8 mouse cellular contexts compared by ENCODE assay signal in genomic region chr5:129020300-129020668, GRCm38 (mm10). TPM values are rescaled to one million over a fixed set of nuclear protein-coding genes. Genes with fewer than 3 reads are reported as not detected.
DNase-seq lines count a peak whose midpoint lies in the region; ATAC-seq lines count a peak whose summit lies in the region.

No protein-coding gene starts in this region.

- intact Hi-C loops in left cerebral cortex, postnatal 25 days (cut with DNase I), result no loop called here

- peaks cover 3% of the 10 kb centered on the region for H3K36me3 ChIP-seq in intestine, embryonic 16.5 days (ENCODE audit: control insufficient read depth, insufficient read depth, low read length)
- H3K36me3 ChIP-seq in neural tube, embryonic 12.5 days, result peaks cover 19% of the 10 kb centered on the region

- peak overlapping the region; percentile 92 for H3K9ac ChIP-seq in intestine, embryonic 16.5 days (ENCODE audit: low read depth, low read length)
- peak overlapping the region; percentile 91 for H3K9ac ChIP-seq in neural tube, embryonic 12.5 days

- under 1% methylated on average over 54 of the region's 56 CpGs for WGBS in intestine, embryonic 16.5 days
- under 1% methylated on average over 56 of the region's 56 CpGs for WGBS in neural tube, embryonic 12.5 days

- H3K27me3 ChIP-seq in intestine, embryonic 16.5 days (replicated peaks; ENCODE audit: control insufficient read depth, insufficient read depth, low read length), result no peaks in the 10 kb centered on the region
- no peaks in the 10 kb centered on the region for H3K27me3 ChIP-seq in neural tube, embryonic 12.5 days (replicated peaks)

- peak overlapping the region; percentile 83 for H3K4me3 ChIP-seq in intestine, embryonic 16.5 days (ENCODE audit: low read length)
- peak overlapping the region; percentile 86 for H3K4me3 ChIP-seq in neural tube, embryonic 12.5 days

- DNase-seq in adrenal gland, postnatal 14 days, result peak; percentile 83
- no peak for DNase-seq in adrenal gland, postnatal 10 days
- peak; percentile 73 for DNase-seq in retina, postnatal 7 days (ENCODE audit: low read depth, low spot score)
- DNase-seq in retina, embryonic 14.5 days (ENCODE audit: low spot score), result no peak
- no peak for DNase-seq in thymus, postnatal 10 days (ENCODE audit: low spot score in 2 of 2)
- DNase-seq in left cerebral cortex, postnatal 25 days (ENCODE audit: low spot score in 2 of 2), result no peak

- H3K4me2 ChIP-seq in intestine, embryonic 16.5 days (ENCODE audit: low read depth, low read length), result peak overlapping the region; percentile 62
- H3K4me2 ChIP-seq in neural tube, embryonic 12.5 days (replicated peaks), result peak overlapping the region; percentile 74

- peaks cover 16% of the 10 kb centered on the region for H3K4me1 ChIP-seq in intestine, embryonic 16.5 days (ENCODE audit: control insufficient read depth, insufficient read depth, low read length)
- peaks cover 16% of the 10 kb centered on the region for H3K4me1 ChIP-seq in neural tube, embryonic 12.5 days

- no peaks in the 10 kb centered on the region for H3K9me3 ChIP-seq in intestine, embryonic 16.5 days (ENCODE audit: control insufficient read depth, low read length)
- H3K9me3 ChIP-seq in neural tube, embryonic 12.5 days, result no peaks in the 10 kb centered on the region

- peak overlapping the region; percentile 96 for H3K27ac ChIP-seq in intestine, embryonic 16.5 days (ENCODE audit: low read length)
- peak overlapping the region; percentile 79 for H3K27ac ChIP-seq in neural tube, embryonic 12.5 days

- ATAC-seq in intestine, embryonic 16.5 days, result peak; percentile 78
- ATAC-seq in neural tube, embryonic 12.5 days (ENCODE audit: low FRiP score, low read depth), result peak; percentile 74

RNA-seq across cellular contexts. Expression of gene Ran, which starts 0.4 kb away (rescaled TPM):
- total RNA-seq in adrenal gland, postnatal 14 days (2021), result 212 and 219 TPM in 2 replicates
- total RNA-seq in adrenal gland, postnatal 10 days (2021), result 100 to 1,000 TPM; 183 to 187 TPM
- 437 and 508 TPM in 2 replicates for polyA plus RNA-seq in intestine, embryonic 16.5 days (2015; fragmentation: Nextera tagmentation; extraction: Ambion mirVana)
- polyA plus RNA-seq in neural tube, embryonic 12.5 days (2016; fragmentation: Nextera tagmentation; extraction: Ambion mirVana), result 578 and 608 TPM in 2 replicates
- 100 to 1,000 TPM; 150 to 162 TPM for total RNA-seq in left cerebral cortex, postnatal 25 days (2021)

RNA-seq across cellular contexts. Expression of gene Stx2, which starts 11.9 kb away (rescaled TPM):
- total RNA-seq in adrenal gland, postnatal 14 days (2021), result 27.1 and 27.5 TPM in 2 replicates
- total RNA-seq in adrenal gland, postnatal 10 days (2021), result 10 to 100 TPM; 30.3 to 36.5 TPM
- polyA plus RNA-seq in intestine, embryonic 16.5 days (2015; fragmentation: Nextera tagmentation; extraction: Ambion mirVana), result 18.6 and 19.9 TPM in 2 replicates
- 29.9 and 37.0 TPM in 2 replicates for polyA plus RNA-seq in neural tube, embryonic 12.5 days (2016; fragmentation: Nextera tagmentation; extraction: Ambion mirVana)
- total RNA-seq in left cerebral cortex, postnatal 25 days (2021), result 10 to 100 TPM; 17.7 to 27.1 TPM

Comparison
In these comparisons a context has a peak if more than half of its experiments do, and no peak if none do; other contexts are left out.
1. DNase-seq: peak in adrenal gland, postnatal 14 days (single experiment) and retina, postnatal 7 days (single experiment); none in adrenal gland, postnatal 10 days (single experiment), retina, embryonic 14.5 days (single experiment), thymus, postnatal 10 days (0 of 2) and left cerebral cortex, postnatal 25 days (0 of 2).